ENCODE assay signal across 21 mouse cellular contexts in the genomic region with DNA sequence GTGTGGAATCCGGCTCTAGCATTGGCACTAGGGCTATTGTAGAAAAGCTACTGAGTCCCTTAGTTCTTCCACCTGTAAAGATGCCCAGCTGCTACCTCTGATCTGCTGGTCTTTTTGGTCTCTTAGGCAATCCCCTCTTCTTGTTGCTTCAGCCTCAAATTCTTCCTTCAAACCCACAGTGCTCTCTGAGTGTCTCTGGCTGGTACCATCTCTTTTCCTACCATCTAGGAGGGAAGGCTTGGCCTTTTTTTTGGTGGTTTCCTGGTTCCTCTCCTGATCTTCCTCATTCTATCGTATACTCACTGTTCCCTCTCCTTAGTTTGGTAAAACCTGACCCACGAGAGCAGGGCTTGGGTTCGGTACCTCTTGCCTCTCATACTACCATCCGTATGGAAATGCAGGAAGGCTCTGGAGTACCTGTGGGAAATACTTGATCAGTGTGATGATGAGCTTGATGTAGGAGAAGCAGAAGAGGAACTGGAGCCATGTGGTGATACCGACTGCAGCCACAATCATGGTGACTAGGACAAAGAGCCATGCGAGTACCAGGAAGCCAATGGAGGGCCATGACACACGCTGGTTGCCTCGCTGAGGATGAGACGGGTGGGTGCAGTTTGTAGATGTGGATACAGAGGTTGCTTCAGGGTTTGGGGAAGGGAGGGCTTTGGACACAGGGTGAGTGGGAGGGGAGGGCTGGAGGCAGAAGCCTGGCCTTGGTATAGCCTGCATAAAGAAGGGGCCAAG.
"Had no signal": no experiment of that assay in that cellular context is flagged by ENCODE, and none has a peak within 500 bp of the region (broad histone marks: within the 10 kb centered on the region; RNA-seq: fewer than 3 reads in every experiment).

No protein-coding gene starts in this region.

- ATAC-seq: intestine, embryonic 15.5 days; liver, postnatal 0 days; midbrain, embryonic 15.5 days had no signal

- DNase-seq: kidney, adult 18-20 months; kidney, adult 9 months; kidney, postnatal 25 days; layer of hippocampus, adult 9-11 months; left cerebral cortex, postnatal 4 days; liver, postnatal 0 days; lung, embryonic 14.5 days; lung, postnatal 14 days; thymus, adult 2 months; thymus, postnatal 14 days; thymus, postnatal 4 days had no signal

- H3K27ac ChIP-seq: intestine, embryonic 15.5 days; kidney, postnatal 0 days; layer of hippocampus, adult 2 months; left cerebral cortex, adult 2 months; limb, embryonic 12.5 days; limb, embryonic 15.5 days; liver, embryonic 14.5 days; midbrain, embryonic 12.5 days; midbrain, embryonic 15.5 days; stomach, postnatal 0 days had no signal

- H3K4me3 ChIP-seq: intestine, embryonic 15.5 days; layer of hippocampus, adult 2 months; left cerebral cortex, adult 2 months; limb, embryonic 12.5 days; limb, embryonic 15.5 days; midbrain, embryonic 12.5 days; midbrain, embryonic 15.5 days had no signal

- H3K4me1 ChIP-seq: intestine, embryonic 15.5 days; limb, embryonic 12.5 days; limb, embryonic 15.5 days; midbrain, embryonic 12.5 days; midbrain, embryonic 15.5 days had no signal
